Mouse (Mus musculus): ENCODE results near the gene Klhl12.
"Not testable (repeated sequence)": the region's sequence is repeated elsewhere in the genome, so short reads cannot be mapped to it uniquely, and the experiment has no call there.

The Klhl12 gene

GRCm38 (mm10) chr1:134448537-134448936 is 6.8 kb upstream of the Klhl12 start:
- in situ Hi-C loops (cut with MboI, MseI), result not testable (repeated sequence)

DNA sequence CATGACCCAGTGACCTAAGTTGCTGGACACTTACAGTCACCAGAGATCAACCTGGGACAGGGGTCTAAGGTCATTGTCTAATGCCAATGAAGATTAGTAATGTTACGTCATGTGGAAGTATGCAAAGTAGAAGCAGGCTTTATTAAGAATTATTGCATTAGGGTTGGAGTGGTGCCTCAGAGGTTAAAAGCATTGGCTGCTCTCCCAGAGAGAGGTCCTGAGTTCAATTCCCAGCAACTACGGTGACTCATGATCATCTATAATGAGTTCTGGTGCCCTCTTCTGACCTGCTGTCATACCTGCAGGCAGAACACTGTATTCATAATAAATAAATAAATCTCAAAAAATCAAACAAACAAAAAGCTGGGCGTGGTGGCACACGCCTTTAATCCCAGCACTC is 5.1 kb upstream of the Klhl12 start:
- in situ Hi-C loops (cut with MboI, MseI), result no loop called here

DNA sequence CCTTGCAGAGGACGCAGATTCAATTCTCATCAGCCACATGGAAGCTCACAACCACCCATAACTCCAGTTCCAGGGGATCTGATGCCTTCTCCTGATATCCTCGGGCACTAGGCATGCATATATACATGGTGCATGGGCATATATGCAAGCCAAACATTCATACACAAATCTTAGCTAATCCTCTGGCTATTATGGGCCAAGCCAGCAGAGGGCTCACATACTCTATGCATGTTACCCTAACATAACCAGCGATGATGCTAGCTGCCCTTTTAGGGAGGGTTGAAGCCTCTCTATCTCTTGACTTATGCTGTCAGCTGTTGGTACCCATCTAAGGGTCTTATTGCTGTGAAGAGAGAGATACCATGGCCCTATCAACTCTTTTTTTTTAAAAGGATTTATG is 4.3 kb upstream of the Klhl12 start:
- in situ Hi-C loops (cut with MboI, MseI), result no loop called here

GRCm38 (mm10) chr1:134456060-134456459 is 729 bp downstream of the Klhl12 start:
- in situ Hi-C loops (cut with MboI, MseI), result no loop called here

- in situ Hi-C loops (cut with MboI, MseI), result no loop called here
These were observed 2.9 kb downstream of the Klhl12 start for GRCm38 (mm10) chr1:134458139-134458727.

DNA sequence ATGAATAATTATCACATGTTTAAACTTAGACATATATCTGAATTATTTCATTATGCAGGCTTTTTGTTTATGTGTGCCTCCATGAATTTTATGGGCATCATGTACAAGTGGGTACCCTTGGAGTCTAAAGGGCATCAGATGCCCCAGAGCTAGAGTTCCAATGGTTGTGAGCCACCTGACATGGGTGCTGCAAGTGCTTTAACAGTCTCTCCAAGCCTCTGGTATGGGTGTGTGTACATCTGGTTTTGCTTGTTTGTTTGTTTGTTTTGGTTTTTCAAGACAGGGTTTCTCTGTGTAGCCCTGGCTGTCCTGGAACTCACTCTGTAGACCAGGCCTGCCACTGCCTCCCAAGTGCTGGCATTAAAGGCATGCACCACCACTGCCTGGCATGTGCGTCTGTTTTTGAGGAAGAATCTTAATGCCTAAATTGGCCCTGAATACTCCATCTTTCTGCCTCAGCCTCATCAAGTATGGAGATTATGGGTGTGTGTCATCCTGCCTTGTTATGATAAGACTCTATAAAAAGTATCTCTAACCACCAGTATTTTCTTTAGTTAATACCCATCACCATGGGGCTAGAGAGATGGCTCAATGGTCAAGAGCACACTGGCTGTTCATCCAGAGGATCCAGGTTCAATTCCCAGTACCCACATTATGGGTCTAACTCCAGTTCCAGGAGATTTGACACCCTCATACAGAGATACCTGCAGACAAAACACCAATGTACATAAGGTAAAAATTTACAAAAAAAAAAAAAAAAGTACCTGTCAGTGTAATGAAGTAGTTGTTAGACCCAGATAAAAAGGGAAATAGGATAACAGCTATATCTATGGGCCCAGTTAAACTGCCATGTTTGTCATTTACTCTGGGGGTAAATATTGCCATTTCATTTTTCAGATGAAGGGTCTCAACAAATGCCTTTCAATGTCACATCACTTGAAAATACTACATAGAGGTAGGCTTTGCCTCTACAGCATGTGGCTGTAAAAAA is 5.3 kb downstream of the Klhl12 start:
- in situ Hi-C loops (cut with MboI, MseI), result no loop called here

DNA sequence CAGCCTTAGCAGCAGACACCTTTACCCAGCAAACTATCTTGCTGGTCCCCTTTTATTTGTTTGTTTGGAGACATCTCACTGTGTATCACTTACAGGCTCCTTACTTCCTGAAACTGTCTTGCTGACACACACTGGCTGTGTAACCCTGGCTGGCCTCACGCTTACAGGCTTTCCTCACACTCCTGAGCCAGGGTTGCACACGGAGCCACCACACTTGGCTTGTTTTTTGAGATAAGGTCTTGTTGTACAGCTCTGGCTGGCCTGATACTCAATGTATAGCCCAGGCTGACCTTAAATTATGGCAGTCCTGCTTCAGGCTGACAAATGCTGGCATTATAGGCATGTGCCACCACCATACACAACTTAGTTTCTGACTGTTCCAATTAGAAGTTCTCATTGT is 29.3 kb downstream of the Klhl12 start:
- in situ Hi-C loops (cut with MboI, MseI), result no loop called here

DNA sequence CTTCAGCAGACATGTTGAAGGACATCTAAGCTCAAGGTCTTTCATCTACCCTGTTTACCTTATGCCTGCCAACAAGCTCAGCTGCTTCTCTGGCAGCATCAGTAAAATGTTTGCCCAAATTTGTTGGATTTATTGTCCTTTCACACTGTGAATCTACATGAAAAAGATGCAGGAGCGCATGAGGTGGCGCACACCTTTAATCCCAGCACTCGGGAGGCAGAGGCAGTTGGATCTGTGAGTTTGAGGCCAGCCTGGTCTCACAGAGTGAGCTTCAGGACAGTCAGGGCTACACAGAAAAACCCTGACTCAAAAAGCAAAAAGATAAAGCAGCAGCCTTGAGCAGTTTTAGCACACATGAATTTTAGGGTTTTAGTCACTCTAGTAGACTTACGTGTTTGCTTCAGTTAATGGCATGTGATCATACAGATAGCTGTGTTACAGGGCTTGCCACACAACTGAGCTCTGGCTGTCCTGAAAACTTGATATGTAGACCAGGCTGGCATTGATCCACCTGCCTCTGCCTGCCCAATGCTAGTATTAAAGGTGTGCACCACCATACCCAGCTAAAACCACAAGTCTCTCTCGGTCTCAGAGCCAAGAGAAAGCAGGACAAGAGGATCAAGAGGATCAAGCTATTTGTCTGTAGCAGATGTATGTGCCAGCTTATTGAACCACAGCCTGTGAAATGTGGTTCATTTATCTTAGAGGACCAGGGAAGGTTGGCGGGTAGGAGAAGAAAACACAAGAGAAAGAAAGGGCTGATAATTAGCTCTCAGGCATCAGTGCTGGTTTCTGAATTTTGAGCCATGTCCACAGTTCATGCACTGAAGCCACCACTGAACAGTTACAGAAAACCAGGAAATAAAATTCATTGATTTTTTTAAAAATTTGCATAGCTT is 35.8 kb downstream of the Klhl12 start:
- in situ Hi-C loops (cut with MboI, MseI), result no loop called here

- in situ Hi-C loops (cut with MboI, MseI), result no loop called here
These were observed 36.9 kb downstream of the Klhl12 start for GRCm38 (mm10) chr1:134492276-134492675.

- in situ Hi-C loops (cut with MboI, MseI), result no loop called here
These were observed 38.2 kb downstream of the Klhl12 start for GRCm38 (mm10) chr1:134493496-134493895.

DNA sequence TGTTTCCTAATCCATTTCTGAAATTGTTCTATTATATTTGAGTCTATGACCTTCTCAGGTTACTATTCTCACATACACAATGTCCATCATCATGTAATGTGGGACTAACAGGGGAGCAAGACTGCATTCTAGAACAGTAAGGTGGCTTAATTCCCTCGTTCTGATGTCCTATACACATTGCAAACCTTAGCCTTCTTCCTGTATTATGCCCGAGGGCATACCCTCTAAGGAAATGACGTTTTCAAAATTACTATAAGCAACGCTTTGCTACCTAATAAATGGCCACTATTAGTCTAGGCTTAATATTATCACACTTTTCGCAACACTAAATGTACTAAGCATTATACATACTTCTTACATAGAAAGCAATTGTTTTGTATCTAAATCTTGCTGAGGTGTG is 38.6 kb downstream of the Klhl12 start:
- in situ Hi-C loops (cut with MboI, MseI), result no loop called here

DNA sequence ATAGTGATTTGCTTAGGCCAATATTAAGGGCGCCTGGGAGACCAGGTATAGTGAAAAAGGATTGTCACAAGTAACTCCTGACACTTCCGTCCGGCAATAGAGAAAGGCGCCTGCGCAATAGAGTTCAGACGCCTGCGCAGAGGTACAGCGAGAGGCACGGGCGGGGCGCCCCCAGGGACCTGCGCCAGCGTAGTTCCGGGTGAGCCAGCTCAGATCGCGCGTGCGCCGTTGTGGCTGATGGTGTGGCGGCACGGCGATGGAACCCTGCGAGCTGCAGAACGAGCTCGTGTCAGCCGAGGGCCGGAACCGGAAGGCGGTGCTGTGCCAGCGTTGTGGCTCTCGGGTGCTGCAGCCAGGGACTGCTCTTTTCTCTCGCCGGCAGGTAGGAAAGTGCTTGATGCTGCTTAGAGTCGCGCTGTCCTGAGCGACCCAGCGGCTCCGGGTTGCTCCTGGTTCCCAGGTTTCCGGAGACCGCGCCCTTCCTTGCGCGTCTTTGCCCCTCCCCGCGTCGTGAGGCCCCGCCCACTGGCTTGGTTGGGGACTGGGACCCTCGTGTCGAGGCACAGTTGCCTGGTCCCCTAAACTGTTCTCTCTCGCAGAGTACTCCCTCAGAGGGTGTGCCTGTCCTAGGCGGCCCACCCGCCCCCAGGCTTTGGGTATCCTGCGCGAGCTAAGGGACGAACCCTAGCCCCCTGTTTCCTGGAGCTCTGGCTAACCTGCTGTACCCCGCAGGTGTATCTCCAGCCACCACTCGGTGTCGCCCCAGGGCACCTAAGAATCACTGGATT is 39.3 kb downstream of the Klhl12 start, which contains the start of gene Rabif:
Rabif (plus strand) TSS at position 221 of the 788 bp plus-strand sequence.
- in situ Hi-C loops (cut with MboI, MseI), result no loop called here

DNA sequence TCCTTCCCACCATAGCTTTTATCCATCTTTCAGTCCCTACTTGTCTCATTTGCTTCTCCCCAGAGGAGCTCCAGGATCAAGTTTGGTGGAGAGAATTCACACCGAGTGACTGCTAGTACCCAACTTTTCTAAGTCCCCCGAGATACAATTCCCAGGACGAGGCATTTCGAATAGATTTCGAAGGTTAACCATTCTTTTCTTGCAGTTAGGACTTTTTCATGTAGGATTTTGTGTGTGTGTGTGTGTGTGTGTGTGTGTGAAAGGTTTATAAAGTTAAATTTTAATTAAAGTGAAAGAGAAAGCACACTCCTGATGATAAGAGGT is 39.8 kb downstream of the Klhl12 start:
- in situ Hi-C loops (cut with MboI, MseI), result no loop called here

- in situ Hi-C loops (cut with MboI, MseI), result no loop called here
These were observed 40.7 kb downstream of the Klhl12 start for GRCm38 (mm10) chr1:134495991-134496390.

GRCm38 (mm10) chr1:134500916-134501315 is 45.6 kb downstream of the Klhl12 start:
- in situ Hi-C loops (cut with MboI, MseI), result no loop called here

GRCm38 (mm10) chr1:134506201-134506600 is 50.9 kb downstream of the Klhl12 start:
- in situ Hi-C loops (cut with MboI, MseI), result no loop called here

DNA sequence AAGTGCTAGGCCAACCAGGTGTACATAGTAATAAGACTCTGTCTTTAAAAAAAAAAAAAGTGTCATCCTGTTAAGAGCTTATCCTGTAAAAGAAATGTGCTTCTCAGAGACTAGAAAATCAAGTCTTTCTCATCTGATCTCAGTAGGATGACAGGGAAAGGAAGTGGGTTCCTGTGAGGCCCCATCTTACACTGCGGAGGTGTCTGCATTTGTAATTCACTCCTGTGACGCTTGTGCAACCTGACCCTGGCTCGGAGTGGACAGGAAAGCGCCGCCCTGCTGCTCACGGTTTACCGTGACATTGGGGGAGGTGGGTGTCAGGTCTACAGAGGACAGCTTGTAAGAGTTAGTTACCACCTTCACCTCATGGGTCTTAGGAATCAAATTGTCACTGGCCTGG is 54.7 kb downstream of the Klhl12 start:
- in situ Hi-C loops (cut with MboI, MseI), result loop anchor here (10.0 kb wide), 1 partner anchor 1485 kb away; no protein-coding TSS in a partner anchor

DNA sequence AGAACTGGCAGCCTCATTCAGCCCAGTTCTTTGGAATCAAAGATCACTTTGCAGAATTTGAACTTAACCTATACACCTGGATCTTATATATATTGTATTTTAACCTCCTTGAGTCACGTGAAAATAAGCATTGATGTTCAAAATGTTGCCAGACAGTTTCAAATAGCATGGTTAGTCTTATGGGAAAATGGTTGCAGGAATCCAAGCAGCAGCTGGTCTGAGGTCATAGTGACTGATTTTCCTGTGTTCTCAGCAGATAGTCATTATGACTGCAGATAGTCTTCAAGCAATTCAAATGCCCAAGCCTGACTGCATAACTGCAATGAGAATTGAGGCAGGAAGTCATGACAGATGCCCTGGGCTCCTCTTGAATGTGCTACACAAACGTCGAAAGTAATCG is 56.9 kb downstream of the Klhl12 start:
- in situ Hi-C loops (cut with MboI, MseI), result loop anchor here (10.0 kb wide), 1 partner anchor 1487 kb away; no protein-coding TSS in a partner anchor

GRCm38 (mm10) chr1:134512584-134512983 is 57.3 kb downstream of the Klhl12 start:
- in situ Hi-C loops (cut with MboI, MseI), result loop anchor here (10.0 kb wide), 1 partner anchor 1488 kb away; no protein-coding TSS in a partner anchor

- in situ Hi-C loops (cut with MboI, MseI), result loop anchor here (10.0 kb wide), 1 partner anchor 1489 kb away; no protein-coding TSS in a partner anchor
These were observed 58.1 kb downstream of the Klhl12 start for GRCm38 (mm10) chr1:134513312-134513860.
